Mouse (Mus musculus): ENCODE measurements at regions not wholly inside any gene's neighbourhood (a gene's known extent, or its start where the extent isn't known, plus 50 kb on each side); places are given as distances from the start of the nearest gene placed in this dataset.

GRCm38 (mm10) chr9:34323571-34323970 is 162.1 kb upstream of the Kirrel3 start:
- DNase-seq, result no peak

GRCm38 (mm10) chr9:34328723-34329122 is 157.0 kb upstream of the Kirrel3 start:
- DNase-seq, result no peak

DNA sequence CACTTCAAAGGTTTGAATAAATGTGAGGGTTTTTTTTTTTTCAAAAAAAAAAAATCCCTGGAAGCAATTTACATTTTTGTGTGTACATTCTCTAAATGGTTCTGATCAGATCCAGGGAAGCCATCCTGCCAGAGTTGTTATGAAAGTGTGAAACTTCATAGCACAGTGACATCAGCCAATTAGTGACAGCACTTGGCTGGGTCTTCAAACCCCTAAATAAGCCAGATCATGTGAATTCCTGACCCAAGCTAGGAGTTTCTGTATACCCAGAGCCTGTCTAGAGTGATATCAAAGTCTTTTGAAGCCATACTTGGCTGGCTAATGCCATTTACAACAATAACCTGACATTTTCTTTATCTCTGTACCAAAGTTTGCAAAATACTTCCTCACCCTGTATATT is 151.6 kb upstream of the Kirrel3 start:
- DNase-seq, result no peak

DNA sequence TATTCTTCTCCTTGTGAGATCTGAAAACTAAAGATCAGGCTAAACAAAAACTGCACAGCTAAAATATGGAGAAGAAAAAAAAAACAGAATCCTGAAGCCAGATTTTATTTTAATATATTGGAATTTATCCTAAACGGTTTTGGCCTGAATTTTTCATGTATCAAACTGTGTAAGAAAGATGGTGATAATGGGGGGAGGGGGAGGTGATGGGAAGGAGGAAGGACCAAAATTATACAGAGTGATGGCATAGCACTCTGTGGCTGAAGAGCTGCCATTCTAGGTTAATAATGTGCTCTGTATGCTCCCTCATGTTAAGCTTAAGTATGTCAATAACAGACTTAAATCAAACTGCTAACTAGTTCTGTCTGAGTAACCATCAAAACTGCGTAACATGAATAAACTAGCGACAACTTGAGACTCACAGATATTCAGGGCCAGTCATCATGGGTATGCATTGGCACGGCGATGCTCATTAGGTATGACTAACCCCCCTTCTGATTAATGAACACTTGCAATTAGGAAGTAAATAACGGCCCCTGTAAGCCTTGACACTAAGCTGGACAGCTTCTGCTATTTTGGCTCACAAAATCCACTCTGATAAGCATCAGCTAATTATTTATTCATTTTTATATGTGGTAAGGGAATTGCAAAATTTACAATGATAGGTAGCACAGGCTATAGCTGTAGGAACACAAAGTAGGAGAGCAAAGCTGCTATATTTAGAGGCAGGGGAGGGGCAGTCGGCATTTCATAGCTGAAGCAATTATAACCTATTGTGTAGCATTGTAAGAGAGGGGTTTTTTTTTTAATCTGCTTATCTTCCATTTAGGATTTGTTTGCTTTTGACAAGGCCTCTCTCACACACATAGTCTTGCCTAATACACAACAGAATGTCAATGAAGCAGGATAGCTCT is 150.9 kb upstream of the Kirrel3 start:
- DNase-seq, result no peak

- DNase-seq, result no peak
Observed at GRCm38 (mm10) chr9:34348442-34348841, 137.3 kb upstream of the Kirrel3 start.

DNA sequence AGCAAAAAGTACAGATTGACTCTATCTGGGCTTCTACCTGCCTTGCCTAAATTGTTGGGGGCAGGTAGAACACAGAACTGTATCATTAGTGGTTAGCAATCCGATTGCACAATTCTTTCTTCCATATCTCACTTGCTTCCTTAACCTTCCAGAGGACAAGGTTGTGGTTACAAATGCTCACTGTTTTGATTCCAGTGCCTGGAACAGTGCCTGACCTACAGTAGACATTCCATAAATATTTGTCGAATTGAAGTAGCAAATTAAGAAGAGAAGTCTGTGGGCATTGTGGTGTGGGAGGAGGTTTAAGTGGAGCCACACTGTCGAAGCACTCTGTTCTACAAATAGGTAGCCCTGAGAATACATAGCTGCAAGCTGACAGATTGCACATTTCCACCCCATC is 135.7 kb upstream of the Kirrel3 start:
- no peak for DNase-seq

- peak; percentile 17 for DNase-seq
Observed at GRCm38 (mm10) chr9:34353744-34354143, 131.9 kb upstream of the Kirrel3 start.

DNA sequence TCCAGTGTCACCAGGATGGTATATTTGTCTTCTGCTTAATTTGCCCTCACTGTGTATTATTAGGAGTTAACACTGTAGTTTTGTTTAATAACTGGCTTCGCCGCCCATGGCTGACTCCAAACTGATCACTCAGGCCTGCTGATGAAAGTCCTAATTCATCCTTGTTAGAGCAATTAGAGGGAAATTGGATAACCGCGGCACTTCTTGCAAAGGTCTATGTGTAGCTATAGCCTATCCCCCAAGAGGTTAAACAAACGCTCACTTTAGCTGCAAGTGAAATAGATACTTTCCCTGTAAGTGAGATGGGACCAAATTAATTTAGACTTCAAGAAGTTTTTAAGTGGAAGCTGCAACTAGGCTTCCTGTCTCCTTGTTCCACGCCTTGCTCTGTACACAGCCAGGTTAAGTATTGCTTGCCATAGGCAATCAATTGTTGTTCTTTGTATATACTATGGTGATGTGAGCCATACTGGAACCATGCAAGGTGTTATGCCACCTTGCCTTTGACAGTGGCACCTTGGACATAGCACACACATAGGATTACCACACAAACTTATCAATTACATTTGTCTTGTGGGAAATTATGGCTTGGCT is 130.9 kb upstream of the Kirrel3 start:
- DNase-seq, result no peak

GRCm38 (mm10) chr9:34370686-34371398 is 114.9 kb upstream of the Kirrel3 start:
- no peak for DNase-seq

DNA sequence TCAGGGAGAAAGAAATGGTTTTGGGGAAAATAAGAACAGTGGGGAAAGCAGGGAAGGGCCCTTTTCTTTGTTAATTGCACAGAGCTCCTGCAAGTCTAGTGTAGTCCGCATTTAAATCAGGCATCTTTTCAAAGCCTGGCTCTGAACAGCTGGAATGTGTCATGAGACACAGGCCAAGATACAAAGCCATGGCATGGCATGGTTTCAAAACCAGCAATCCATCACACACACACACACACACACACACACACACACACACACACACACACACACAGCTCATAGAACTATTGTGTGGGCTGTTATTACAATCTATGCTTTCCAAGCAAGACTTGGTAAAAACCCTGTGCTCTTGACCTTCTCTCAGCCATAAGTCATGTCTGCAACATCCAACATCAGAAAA is 110.5 kb upstream of the Kirrel3 start:
- DNase-seq, result no peak

- no peak for DNase-seq
Observed at GRCm38 (mm10) chr9:34380008-34380407, 105.7 kb upstream of the Kirrel3 start.

- DNase-seq, result no peak
Observed at GRCm38 (mm10) chr9:34381601-34382000, 104.1 kb upstream of the Kirrel3 start.

GRCm38 (mm10) chr9:34382208-34382607 is 103.5 kb upstream of the Kirrel3 start:
- DNase-seq, result no peak

- peak; percentile 31 for DNase-seq
Observed at GRCm38 (mm10) chr9:34386071-34386470, 99.6 kb upstream of the Kirrel3 start.

- DNase-seq, result no peak
Observed at GRCm38 (mm10) chr9:34393042-34393441, 92.7 kb upstream of the Kirrel3 start.

GRCm38 (mm10) chr9:34395839-34396804 is 89.6 kb upstream of the Kirrel3 start:
- no peak for DNase-seq

DNA sequence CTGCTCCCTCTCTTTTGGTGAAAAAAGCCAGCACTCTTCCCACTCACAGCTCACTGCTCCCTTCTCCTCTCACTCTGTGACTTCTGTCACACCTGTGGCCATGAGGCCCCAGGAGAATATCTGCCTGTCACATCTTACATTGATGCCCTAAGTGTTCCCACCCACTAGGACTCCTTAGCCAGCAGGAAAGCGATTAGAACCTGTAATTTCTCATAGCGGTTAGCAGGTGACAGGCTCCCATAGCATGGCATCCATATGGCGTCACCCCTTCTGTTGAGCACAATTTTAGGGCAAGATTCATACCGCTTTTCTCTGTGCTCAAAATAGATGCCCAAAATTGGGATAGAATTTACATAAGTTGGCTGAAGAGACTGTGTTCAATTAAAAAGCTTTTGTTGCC is 74.0 kb upstream of the Kirrel3 start:
- no peak for DNase-seq

DNA sequence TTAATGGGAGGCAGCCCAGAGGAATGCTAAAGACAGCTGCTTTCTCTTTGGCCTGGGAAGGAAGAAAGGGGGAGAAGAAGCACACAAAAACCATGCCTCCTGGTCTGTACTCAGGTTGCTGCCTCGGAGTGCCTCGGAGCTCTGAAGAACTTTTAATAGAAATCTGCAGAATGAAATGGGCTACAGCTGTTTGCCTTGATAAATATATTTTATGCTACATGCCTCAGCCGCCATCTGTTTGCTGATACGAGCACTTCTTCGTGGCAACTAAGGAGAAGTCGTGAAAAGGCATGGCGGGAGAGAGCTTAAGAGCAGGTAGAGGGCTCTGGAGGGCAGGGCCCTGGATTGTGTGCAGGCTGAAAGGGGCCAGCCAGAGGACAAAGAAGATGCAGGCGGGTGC is 69.5 kb upstream of the Kirrel3 start:
- DNase-seq, result no peak

DNA sequence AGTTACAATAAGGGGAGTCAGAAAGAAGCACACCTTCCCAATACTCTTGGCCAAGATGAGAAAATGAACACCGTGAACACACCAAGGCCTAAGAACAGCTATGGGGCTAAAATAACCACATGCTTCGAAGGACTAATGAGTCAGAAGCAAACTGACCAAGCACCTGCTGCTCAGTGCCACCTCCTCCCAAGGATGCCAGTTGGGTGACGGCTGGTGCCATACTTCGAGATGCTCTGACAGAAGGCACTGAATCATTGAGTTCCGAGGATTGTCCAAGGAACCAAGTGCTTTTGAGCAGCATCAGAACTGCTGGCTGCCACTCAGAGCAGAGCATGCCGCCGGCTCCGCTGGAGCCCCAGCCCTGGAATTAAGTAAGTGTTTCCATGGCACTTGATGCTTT is 67.6 kb upstream of the Kirrel3 start:
- no peak for DNase-seq

DNA sequence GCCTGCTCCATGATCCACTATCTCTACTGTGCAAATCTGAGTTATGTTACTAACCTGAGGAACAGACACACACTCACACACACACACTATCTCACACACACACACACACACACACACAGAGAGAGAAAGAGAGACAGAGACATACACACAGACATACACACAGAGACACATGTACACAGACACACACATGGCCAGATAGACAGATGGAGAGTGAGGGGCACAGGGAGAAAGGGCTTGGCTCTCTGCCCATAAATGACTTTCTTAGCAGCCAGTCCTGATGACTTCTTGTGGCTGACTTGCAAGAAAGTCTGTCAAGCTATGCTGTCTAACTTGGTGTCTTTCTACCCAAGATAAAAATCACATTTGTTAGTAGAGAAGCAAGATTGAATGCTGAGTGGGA is 63.7 kb upstream of the Kirrel3 start:
- DNase-seq, result no peak

- no peak for DNase-seq
Observed at GRCm38 (mm10) chr9:34423062-34423461, 62.6 kb upstream of the Kirrel3 start.

DNA sequence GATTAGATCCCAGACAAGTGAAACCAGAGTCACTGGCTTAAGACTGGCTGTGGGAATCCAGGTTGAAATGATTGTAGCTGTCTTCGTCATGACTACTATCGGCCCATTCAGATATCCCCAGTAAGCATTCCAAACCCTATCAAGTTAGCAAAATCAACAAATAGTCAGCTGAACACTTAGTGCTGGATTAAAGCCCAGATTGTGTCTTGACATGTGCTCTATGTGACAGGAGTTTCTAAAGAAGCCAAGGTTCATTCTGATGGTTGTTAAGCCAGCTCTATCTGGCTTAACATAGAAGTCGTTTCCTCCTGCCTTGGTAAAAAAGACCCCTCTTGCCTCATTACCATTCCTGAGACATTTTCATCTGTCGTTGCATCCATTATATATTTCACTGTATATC is 59.1 kb upstream of the Kirrel3 start:
- no peak for DNase-seq
